Mouse (Mus musculus) gastrocnemius, adult 2 months (tissue): ENCODE measurements at regions not wholly inside any gene's neighbourhood (a gene's known extent, or its start where the extent isn't known, plus 50 kb on each side); places are given as distances from the start of the nearest gene placed in this dataset.

Experiments
- DNase-seq: peaks from one replicate; pipeline ENCODE4 v3.0.0; 2022
- H3K27ac ChIP-seq: fragments of 200-600 bp; 2 replicates; pipeline ENCODE4 v1.8.1; 2022; ENCODE audit warnings: mild to moderate bottlenecking
- H3K4me3 ChIP-seq: fragments of 200-600 bp; 2 replicates; pipeline ENCODE4 v1.8.1; 2022; ENCODE audit warnings: mild to moderate bottlenecking, moderate library complexity
- CTCF ChIP-seq: fragments of 200-600 bp; IDR thresholded peaks from 2 replicates; pipeline ENCODE4 v1.8.1; 2022; ENCODE audit warnings: antibody characterized with exemption, mild to moderate bottlenecking, moderate library complexity
- intact Hi-C: fragments of 180-260 bp; cut with DNase I; formaldehyde crosslinking; loops from one replicate; pipeline ENCODE4 v1.15.1; 2025

GRCm38 (mm10) chr4:9781318-9781717 lies 1093.0 kb upstream of the 2610301B20Rik start:
- no peak for TF ChIP-seq CTCF
- H3K4me3 ChIP-seq, result no peak overlapping the region
- intact Hi-C loops, result no loop called here
- DNase-seq, result no peak
- no peak overlapping the region for H3K27ac ChIP-seq

- no peak for TF ChIP-seq CTCF
- H3K4me3 ChIP-seq, result no peak overlapping the region
- intact Hi-C loops, result no loop called here
- H3K27ac ChIP-seq, result no peak overlapping the region
- no peak for DNase-seq
Observed at GRCm38 (mm10) chr4:9787795-9788365, 1086.4 kb upstream of the 2610301B20Rik start.

GRCm38 (mm10) chr4:9790478-9790877 lies 1083.8 kb upstream of the 2610301B20Rik start:
- H3K4me3 ChIP-seq, result no peak overlapping the region
- no peak for TF ChIP-seq CTCF
- peak; percentile 36 for DNase-seq
- intact Hi-C loops, result no loop called here
- H3K27ac ChIP-seq, result no peak overlapping the region
